Mouse (Mus musculus) adrenal gland, postnatal 10 days (tissue): ENCODE measurements at regions not wholly inside any gene's neighbourhood (a gene's known extent, or its start where the extent isn't known, plus 50 kb on each side); places are given as distances from the start of the nearest gene placed in this dataset.
"Not testable (repeated sequence)": the region's sequence is repeated elsewhere in the genome, so short reads cannot be mapped to it uniquely, and the experiment has no call there.

Source experiments
- DNase-seq: peaks from one replicate; pipeline ENCODE4 v3.0.0; 2021; ENCODE audit warnings: mixed read lengths

- DNase-seq: no peak
These were observed 135.7 kb upstream of the Tlr4 start for GRCm38 (mm10) chr4:66691598-66692220.

DNA sequence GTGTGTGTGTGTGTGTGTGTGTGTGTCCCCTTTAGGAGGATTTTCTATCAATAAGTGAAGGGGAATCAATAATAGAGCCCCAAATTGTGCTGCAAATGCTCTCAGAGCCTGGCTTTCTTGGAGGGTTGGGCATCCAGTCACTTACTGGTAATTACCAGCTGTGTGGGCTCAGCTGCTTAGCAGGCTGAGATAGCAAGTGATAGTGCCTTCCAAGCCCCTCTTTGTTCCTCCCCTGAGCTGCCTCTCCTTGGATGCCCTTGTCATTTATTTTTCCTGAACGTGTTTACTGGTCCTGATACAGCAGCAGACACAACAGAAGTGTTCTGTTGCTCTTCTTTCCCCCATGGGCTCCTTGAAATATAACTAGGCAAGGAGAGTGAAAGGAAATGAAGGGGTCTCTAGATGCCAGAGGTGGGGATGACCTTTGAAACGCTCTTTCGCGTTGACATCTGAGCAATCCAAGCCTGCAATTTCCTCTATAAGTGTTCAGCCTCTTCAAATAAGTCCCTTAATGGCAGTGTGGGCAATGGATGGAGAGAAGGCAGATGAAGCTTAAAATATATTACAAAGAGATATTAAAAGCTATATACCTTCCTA, 133.3 kb upstream of the Tlr4 start:
- no peak for DNase-seq

- DNase-seq: peak; percentile 3
These were observed 111.3 kb upstream of the Tlr4 start for GRCm38 (mm10) chr4:66715821-66716760.

- no peak for DNase-seq
These were observed 90.0 kb upstream of the Tlr4 start for GRCm38 (mm10) chr4:66737407-66737806.

- not testable (repeated sequence) for DNase-seq
These were observed 84.0 kb upstream of the Tlr4 start for GRCm38 (mm10) chr4:66743421-66743820.

DNA sequence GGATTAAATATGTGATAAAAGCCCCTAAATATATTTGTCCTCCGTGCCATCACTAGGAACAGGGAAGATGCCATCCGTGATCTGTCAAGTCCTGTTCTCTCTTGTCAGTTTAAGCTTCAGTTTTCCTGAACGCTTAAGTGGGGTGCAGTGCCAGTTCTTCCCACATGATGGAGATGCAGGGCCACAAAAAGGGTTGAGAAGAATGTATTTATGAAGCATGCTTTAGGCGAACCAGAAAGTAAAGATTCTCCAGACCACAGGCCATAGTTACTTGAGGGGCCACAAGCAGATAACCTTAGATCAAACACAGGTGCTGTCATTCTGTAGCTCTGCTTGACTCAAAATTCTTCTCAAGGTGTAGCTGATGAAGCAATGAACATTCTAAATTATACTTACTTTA, 58.6 kb upstream of the Tlr4 start:
- peak; percentile 69 for DNase-seq
